Mouse (Mus musculus): ENCODE measurements at regions not wholly inside any gene's neighbourhood (a gene's known extent, or its start where the extent isn't known, plus 50 kb on each side); places are given as distances from the start of the nearest gene placed in this dataset.

DNA sequence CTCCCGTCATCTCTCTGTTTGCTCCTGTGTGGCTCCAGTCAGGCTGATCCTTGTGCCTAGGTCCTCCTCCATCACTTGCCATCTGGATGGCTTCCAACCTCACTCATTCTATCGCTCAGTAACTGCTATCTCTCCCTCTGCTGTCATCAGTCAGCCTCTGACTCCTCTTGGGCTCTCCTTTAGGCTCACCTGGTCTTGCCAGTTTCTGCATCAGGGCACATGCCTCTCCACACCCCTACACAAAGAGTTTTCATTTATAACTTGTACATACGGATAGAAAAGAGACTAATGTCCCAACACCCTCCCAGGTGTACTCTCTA, 2664.7 kb upstream of the Lrrc6 start:
- intact Hi-C loops (cut with DNase I) = no loop called here
- DNase-seq = peak; percentile 25 to 48

DNA sequence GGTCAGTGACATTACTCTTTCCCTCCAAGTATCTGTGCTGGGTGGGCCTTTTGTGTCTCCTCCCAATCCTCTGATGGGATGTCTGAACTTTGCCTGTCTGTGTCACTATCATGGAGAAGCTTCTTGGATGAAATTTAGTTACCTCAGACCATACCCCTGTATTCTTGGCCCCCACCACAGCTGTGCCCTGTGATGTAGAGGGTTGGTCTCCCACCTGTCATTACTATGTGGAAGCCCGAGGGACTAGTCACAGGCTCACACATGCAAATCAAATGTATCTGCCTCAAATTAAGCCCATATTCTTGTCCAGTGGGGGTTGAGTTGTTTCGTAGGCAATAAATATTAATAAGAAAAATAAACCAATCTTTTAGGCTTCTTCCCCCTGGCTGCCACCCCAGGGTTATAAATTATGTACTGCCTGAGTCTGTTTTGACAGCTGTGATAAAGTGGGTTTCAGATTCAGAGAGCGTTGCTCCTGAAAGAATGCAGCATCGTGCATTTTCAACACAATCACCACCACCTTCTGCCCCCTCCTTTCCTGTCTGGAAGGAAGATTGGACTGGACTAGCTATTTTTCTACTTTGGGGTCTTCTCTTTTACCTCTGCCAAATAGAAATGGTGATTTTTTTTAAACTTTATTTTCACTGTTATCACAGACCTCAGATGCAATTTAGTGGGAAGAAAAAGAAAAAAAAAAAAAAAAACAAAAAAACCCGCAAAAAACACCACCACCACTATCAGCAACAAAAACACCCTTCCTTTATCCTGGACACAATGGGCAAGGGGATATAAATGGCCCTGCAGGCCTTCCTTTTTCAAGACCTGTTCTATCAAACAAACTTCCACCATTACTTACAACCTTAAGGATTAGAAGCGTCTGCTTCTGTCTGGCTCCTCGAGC, 2664.1 kb upstream of the Lrrc6 start:
- DNase-seq = peak in 1 of 2 experiments; percentile 5
- intact Hi-C loops (cut with DNase I) = no loop called here

DNA sequence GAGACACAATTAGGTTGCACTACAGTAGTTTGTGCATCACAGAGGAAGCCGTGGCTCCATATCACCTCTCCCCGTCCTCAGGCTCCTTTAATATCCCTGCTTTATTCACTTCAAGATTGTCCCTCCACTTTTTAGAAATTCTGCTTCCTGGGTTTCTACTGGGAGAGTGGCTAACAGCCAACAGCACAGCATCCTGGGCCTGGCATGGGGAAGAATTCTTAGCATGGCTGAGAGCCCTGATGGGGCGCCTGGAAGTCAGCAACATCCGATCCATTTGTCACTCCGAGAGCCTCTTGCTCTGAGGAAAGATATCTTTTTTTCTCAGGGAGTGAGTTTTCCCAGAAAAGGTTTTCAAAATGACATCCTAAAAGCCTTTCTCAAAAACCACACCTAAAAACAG, 2660.3 kb upstream of the Lrrc6 start:
- intact Hi-C loops (cut with DNase I) = no loop called here
- DNase-seq = peak in 1 of 2 experiments; percentile 9

DNA sequence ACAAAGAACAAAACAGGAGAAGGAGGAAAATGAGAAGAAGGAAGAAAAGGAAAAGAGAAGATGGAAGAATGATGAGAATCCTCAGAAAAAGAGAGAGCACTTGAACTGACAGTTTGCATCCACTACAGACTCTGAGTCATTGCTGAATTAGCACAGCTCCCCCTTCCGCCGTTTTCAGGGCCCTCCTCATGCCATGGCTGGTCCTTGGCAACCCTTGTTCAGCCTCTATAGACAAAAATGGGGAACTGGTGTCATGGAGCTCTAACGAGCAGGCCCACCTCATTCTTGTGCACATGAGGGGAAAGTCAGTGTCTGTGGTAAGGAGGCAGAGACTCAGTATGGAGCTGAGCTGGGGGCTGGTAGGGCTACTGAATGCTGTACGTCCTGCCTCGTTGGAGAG, 2657.4 kb upstream of the Lrrc6 start:
- intact Hi-C loops (cut with DNase I) = loop anchor here (2.0 kb wide), 1 partner anchor 21 kb away; no protein-coding TSS in a partner anchor
- no peak for DNase-seq
